Mouse (Mus musculus) neural tube, embryonic 13.5 days (tissue): Measurements from ENCODE around the gene 1700006A11Rik. TPM values are rescaled to one million over a fixed set of nuclear protein-coding genes. Genes with fewer than 3 reads are reported as not detected.
A peak's percentile ranks its signal among the peaks of the same experiment; 100 is the strongest.
"Not testable (repeated sequence)": the region's sequence is repeated elsewhere in the genome, so short reads cannot be mapped to it uniquely, and the experiment has no call there.

Experiments
- ATAC-seq: fragments of 200-750 bp; cut with Nextera tagmentation; 2 replicates; pipeline ENCODE4 v1.8.0; 2017; ENCODE audit warnings: low read depth, mild to moderate bottlenecking, moderate TSS enrichment, moderate library complexity
- H3K27ac ChIP-seq: fragments of 300-500 bp; sonication (generic); replicated peaks from 2 replicates; pipeline ENCODE4 v1.5.1; 2015; ENCODE audit warnings: moderate library complexity, mild to moderate bottlenecking, inconsistent platforms
- H3K27me3 ChIP-seq: fragments of 300-500 bp; sonication (generic); 2 replicates; pipeline ENCODE4 v1.6.1; 2015; ENCODE audit warnings: mild to moderate bottlenecking, inconsistent platforms
- H3K36me3 ChIP-seq: fragments of 300-500 bp; sonication (generic); 2 replicates; pipeline ENCODE4 v1.6.1; 2015; ENCODE audit warnings: mild to moderate bottlenecking, inconsistent platforms
- H3K4me1 ChIP-seq: fragments of 300-500 bp; sonication (generic); replicated peaks from 2 replicates; pipeline ENCODE4 v1.6.1; 2015; ENCODE audit warnings: inconsistent platforms
- H3K4me2 ChIP-seq: fragments of 300-500 bp; sonication (generic); 2 replicates; pipeline ENCODE4 v1.6.1; 2015; ENCODE audit warnings: inconsistent platforms, mild to moderate bottlenecking, moderate library complexity
- H3K4me3 ChIP-seq: fragments of 300-500 bp; sonication (generic); 2 replicates; pipeline ENCODE4 v1.5.1; 2015; ENCODE audit warnings: mild to moderate bottlenecking, inconsistent platforms
- H3K9ac ChIP-seq: fragments of 300-500 bp; sonication (generic); 2 replicates; pipeline ENCODE4 v1.6.1; 2015; ENCODE audit warnings: moderate library complexity, mild to moderate bottlenecking, inconsistent platforms
- H3K9me3 ChIP-seq: fragments of 300-500 bp; sonication (generic); 2 replicates; pipeline ENCODE4 v1.6.1; 2016; ENCODE audit warnings: inconsistent platforms
- whole genome bisulfite sequencing: fragments of 180-500 bp; shearing (Covaris S2); methylation state at CpG from one replicate; pipeline ENCODE4 v1.1.7; 2015; 5-methylcytosine and 5-hydroxymethylcytosine counted together
- polyA plus RNA-seq: library from polyadenylated mRNA; unstranded; fragments of >200 nt; fragmentation: Nextera tagmentation; extraction: Ambion mirVana; gene quantifications from 2 replicates; pipeline ENCODE4 v1.2.1, GENCODE M21; 2015

The 1700006A11Rik gene
- polyA plus RNA-seq: not detected in 2 replicates

DNA sequence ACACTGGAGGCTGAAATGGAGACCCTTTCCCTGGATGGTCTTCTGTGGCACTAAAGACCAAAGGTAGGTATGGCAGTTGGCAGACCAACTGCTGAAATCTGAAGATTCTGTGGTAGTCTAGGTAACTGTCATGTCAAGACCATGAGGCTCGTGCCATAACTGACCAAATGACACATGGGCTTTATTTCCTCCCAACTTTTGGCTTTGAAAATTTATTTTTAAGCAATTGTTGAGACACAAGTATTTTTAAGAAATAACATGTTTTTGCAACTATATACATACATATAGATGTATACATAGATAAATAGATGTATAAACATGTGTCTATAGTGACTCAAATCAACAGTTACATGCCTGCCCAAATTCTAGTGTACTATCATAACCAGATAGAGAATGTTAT, at the start of gene 1700006A11Rik:
Gene 1700006A11Rik, minus strand, starts transcription at position 101 of the 400 bp plus-strand sequence.
- H3K36me3 ChIP-seq: no peaks in the 10 kb centered on the region
- 92% methylated on average over 1 of the region's 1 CpGs for whole genome bisulfite sequencing
- ATAC-seq: no peak

DNA sequence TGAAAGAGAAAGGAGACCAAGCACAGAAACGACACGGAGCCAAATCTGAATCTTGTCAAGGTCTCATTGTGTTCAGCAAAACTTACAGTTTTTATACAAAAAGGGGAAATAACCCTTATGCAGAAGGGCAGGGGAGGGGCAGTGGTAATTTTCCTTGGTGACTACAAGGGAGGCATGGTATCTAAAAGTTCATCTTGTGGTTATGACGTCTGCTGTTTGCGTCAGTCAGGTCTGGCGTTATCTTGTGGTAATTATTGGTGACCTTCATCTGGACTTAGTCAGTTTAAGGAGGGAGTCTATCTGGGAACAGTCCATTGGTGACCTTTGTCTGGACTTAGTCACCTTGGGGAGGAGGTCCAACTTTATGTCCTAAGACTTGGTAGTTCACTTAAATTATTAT, 48.5 kb upstream of the 1700006A11Rik start:
- 94% methylated on average over 5 of the region's 5 CpGs for WGBS
- H3K4me1 ChIP-seq, H3K4me3 ChIP-seq, H3K27ac ChIP-seq, H3K27me3 ChIP-seq, H3K36me3 ChIP-seq, ATAC-seq, H3K9ac ChIP-seq, H3K9me3 ChIP-seq, H3K4me2 ChIP-seq: not testable (repeated sequence)

More for the DNA sequence above, at the start of gene 1700006A11Rik:
- Histone ChIP-seq H3K9ac (no peak within 1 kb of the TSS), H3K4me1 (no peaks in the 10 kb centered on the region), H3K27me3 (no peaks in the 10 kb centered on the region), H3K27ac (no peak within 1 kb of the TSS), H3K9me3 (no peaks in the 10 kb centered on the region), H3K4me2 (no peak within 1 kb of the TSS), H3K4me3 (no peak within 1 kb of the TSS)

DNA sequence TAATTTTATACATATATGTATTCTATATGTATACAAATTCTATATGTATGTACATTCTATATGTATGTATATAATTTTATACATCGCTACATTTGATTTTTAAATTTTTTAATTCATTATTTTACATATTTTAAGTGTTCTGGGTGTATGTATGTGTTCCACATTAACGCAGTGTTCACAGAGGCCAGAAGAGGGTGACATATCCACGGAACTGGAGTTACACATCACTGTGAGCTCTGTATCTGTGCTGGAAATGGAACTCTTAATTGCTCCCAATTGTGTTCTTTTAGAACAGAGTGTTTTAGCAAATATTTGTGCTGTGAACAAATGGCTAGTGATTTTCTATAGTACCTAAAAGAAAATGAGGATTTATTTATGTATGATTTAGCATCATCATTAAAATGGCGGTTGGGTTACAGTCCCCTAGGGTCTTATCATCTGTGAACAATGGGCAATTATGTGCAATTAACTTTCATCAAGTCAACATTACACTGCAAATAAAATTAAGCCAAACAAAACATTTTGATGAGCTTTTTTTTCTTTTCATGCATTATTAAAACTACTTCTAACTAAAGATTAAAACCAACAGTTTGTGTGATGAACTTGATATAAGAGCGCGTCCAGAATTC, 40.4 kb upstream of the 1700006A11Rik start:
- peak; percentile 93 for ATAC-seq
- no peaks in the 10 kb centered on the region for H3K27me3 ChIP-seq
- no peaks in the 10 kb centered on the region for H3K4me1 ChIP-seq
- no peaks in the 10 kb centered on the region for H3K36me3 ChIP-seq
- H3K4me3 ChIP-seq: no peak overlapping the region
- WGBS: 70% methylated on average over 6 of the region's 6 CpGs
- H3K27ac ChIP-seq: no peak overlapping the region
- H3K9ac ChIP-seq: no peak overlapping the region
- no peaks in the 10 kb centered on the region for H3K9me3 ChIP-seq
- no peak overlapping the region for H3K4me2 ChIP-seq

DNA sequence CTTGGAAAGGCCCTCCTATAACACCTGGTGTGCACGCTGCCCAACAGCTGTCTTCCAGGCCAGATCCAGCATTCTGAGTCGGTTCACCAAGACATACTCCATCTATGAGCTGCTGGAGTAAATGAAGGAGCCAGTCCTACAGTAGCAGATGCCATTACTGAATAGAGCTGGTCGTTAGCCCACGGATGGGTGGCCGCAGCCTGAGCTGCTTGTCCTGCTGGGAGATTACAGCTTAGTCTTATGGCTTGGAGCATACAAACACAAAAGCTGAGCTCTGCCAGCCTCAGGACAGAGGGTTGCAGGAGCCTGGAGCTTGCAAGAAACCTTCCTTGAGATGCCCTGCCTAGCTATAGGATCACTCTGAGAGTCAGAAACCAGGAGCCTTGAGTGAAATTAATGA, 33.6 kb downstream of the 1700006A11Rik start:
- 68% methylated on average over 5 of the region's 5 CpGs for WGBS
- Histone ChIP-seq H3K4me3 (no peak overlapping the region), H3K36me3 (no peaks in the 10 kb centered on the region), H3K9me3 (no peaks in the 10 kb centered on the region), H3K4me1 (no peaks in the 10 kb centered on the region), H3K27ac (no peak overlapping the region), H3K27me3 (no peaks in the 10 kb centered on the region), H3K9ac (no peak overlapping the region), H3K4me2 (no peak overlapping the region)
- no peak for ATAC-seq

DNA sequence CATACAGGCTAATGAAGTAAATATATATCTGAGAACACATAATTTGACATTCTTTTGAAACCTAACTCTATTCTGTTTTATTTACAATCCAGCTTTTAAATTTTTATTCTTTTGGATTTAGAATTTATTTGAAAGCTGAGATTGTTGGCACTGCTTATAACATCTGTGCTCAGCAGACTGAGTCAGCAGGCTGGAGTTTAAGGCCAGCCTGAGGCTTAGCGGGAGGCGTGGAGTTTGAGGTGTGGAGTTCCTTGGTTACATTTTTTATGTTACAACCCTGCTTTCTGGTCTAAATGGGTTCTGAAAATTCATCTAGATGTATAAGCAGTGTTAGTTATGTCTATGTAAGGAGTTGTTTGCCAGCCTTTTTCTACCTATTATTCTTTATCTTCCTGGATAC, 35.7 kb downstream of the 1700006A11Rik start:
- WGBS: 86% methylated on average over 2 of the region's 2 CpGs
- H3K36me3 ChIP-seq: no peaks in the 10 kb centered on the region
- no peak overlapping the region for H3K27ac ChIP-seq
- no peak overlapping the region for H3K9ac ChIP-seq
- H3K4me2 ChIP-seq: no peak overlapping the region
- ATAC-seq: no peak
- H3K9me3 ChIP-seq: no peaks in the 10 kb centered on the region
- H3K27me3 ChIP-seq: no peaks in the 10 kb centered on the region
- no peak overlapping the region for H3K4me3 ChIP-seq
- no peaks in the 10 kb centered on the region for H3K4me1 ChIP-seq

DNA sequence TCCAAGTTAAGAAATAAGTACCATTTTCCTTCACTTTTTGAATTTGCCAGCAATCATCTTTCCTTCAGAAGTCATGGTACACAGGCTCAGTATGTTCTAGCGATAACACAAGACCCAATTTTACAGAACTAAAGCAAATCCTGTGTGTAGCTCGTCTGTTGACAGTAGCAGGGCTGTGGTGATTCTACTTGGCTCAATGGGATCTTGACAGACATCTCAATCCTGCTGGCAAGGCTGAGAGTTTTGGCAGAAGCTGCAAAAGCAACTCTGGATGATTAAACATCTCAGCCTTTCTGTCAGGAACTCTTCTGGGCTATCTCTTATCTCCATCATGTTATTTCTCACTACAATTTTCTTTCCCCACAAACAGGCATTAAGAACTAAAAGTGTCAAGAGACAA, 36.2 kb downstream of the 1700006A11Rik start:
- no peak overlapping the region for H3K9ac ChIP-seq
- no peak overlapping the region for H3K4me3 ChIP-seq
- no peaks in the 10 kb centered on the region for H3K9me3 ChIP-seq
- H3K27ac ChIP-seq: no peak overlapping the region
- no peak for ATAC-seq
- 80% methylated on average over 2 of the region's 2 CpGs for WGBS
- H3K36me3 ChIP-seq: no peaks in the 10 kb centered on the region
- no peak overlapping the region for H3K4me2 ChIP-seq
- H3K27me3 ChIP-seq: no peaks in the 10 kb centered on the region
- H3K4me1 ChIP-seq: no peaks in the 10 kb centered on the region

DNA sequence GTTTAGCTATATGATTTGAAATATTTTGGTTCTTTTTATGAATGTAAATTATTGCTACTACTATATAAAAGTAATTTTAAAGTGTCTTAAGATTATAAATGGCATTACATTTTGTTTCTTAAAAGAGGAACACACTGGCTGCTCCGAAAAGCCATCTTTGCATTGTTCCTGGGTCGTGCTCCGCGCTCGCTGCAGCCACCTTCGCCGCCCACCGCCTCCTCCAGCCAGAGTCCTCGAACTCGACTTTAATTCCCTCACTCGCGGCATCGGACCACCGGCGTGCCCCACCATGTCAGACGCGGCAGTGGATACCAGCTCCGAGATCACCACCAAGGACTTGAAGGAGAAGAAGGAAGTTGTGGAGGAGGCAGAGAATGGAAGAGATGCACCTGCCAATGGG, 40.5 kb downstream of the 1700006A11Rik start:
- H3K9ac ChIP-seq, H3K27ac ChIP-seq, H3K36me3 ChIP-seq, ATAC-seq, H3K4me2 ChIP-seq, H3K4me1 ChIP-seq, H3K9me3 ChIP-seq, H3K27me3 ChIP-seq, H3K4me3 ChIP-seq: not testable (repeated sequence)
- WGBS: 85% methylated on average over 18 of the region's 18 CpGs

DNA sequence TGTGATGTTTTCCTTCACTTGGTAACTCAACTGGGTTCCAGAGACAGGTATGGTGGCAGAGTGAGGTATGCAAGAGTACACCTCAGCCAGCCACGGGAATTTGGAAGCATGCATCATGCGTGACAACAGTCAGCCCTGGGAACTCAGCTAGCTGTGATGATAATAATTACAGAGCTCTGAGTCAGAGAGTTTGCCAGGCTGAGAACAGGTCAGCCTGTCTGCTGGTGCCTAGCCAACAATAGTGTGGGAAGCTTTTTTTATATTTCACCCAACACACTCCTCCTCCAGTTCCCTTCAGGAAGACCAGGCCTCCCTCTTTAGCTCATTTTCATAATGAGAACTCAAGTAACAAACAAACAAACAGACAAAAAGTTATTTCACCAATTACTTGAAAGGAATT, 53.8 kb downstream of the 1700006A11Rik start:
- Histone ChIP-seq H3K27me3 (no peaks in the 10 kb centered on the region), H3K27ac (no peak overlapping the region), H3K9ac (no peak overlapping the region), H3K4me3 (no peak overlapping the region), H3K4me1 (no peaks in the 10 kb centered on the region), H3K4me2 (no peak overlapping the region), H3K9me3 (no peaks in the 10 kb centered on the region), H3K36me3 (no peaks in the 10 kb centered on the region)
- WGBS: 87% methylated on average over 2 of the region's 2 CpGs
- no peak for ATAC-seq

DNA sequence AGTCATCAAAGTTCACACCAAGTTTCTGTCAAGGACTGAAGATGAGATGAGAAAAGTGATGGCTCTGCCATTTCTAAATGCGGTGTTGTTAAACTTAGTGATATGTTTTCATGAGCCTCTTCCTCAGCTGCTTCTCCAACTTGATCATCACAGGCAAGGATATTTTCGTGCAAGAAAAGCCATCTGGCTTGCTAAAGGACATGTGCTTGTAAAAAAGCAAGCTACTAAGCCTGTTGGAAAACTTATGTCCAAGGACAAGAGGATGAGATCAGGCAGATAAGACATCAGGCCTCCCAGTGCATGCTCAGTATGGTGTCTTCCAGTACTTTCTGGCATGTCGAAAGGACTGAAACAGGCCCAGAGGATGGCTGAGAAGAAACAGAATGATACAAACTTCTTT, 68.3 kb downstream of the 1700006A11Rik start:
- no peak for ATAC-seq
- H3K4me2 ChIP-seq: no peak overlapping the region
- H3K4me1 ChIP-seq: no peaks in the 10 kb centered on the region
- no peaks in the 10 kb centered on the region for H3K27me3 ChIP-seq
- no peak overlapping the region for H3K27ac ChIP-seq
- no peaks in the 10 kb centered on the region for H3K36me3 ChIP-seq
- H3K9ac ChIP-seq: no peak overlapping the region
- no peak overlapping the region for H3K4me3 ChIP-seq
- WGBS: 84% methylated on average over 3 of the region's 3 CpGs
- H3K9me3 ChIP-seq: no peaks in the 10 kb centered on the region

Other genes with a start within 250 kb of the 1700006A11Rik start
- gene Tram1l1, start 105.2 kb downstream of the 1700006A11Rik start, polyA plus RNA-seq: 47.7 TPM in 2 replicates
- gene 1700003H04Rik, start 155.1 kb upstream of the 1700006A11Rik start, polyA plus RNA-seq: not detected in 2 replicates